Mouse (Mus musculus) kidney, postnatal 36 days (tissue): ENCODE data around the gene Samhd1.
A peak's percentile ranks its signal among the peaks of the same experiment; 100 is the strongest.

Experiments used
- DNase-seq, 2 experiments: peaks; one replicate each; pipeline ENCODE4 v3.0.0; 2021 to 2022; ENCODE audit warnings: mixed read lengths in 2 of 2

Samhd1 gene

DNA sequence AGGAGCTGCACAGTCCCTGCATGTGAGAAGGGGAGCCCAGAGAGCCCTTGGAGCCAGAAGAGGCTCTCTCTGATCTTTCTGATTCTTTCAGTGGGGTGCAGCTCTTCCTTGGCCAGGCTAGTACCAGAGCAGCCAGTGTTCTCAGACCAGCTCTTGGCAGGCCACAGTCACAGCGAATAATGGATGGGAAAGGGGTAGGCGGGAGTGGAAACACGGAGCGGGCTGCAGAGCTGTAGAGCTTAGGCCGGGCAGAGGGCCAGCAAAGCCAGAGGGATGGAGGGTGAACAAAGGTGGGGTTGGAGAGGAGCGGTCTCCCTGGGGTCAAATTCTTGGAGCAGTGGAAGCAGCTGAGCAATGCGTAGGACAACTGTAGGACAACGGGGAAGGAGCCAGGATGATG is 43.0 kb downstream of the Samhd1 start:
- peak in 1 of 2 experiments; percentile 44 for DNase-seq

DNA sequence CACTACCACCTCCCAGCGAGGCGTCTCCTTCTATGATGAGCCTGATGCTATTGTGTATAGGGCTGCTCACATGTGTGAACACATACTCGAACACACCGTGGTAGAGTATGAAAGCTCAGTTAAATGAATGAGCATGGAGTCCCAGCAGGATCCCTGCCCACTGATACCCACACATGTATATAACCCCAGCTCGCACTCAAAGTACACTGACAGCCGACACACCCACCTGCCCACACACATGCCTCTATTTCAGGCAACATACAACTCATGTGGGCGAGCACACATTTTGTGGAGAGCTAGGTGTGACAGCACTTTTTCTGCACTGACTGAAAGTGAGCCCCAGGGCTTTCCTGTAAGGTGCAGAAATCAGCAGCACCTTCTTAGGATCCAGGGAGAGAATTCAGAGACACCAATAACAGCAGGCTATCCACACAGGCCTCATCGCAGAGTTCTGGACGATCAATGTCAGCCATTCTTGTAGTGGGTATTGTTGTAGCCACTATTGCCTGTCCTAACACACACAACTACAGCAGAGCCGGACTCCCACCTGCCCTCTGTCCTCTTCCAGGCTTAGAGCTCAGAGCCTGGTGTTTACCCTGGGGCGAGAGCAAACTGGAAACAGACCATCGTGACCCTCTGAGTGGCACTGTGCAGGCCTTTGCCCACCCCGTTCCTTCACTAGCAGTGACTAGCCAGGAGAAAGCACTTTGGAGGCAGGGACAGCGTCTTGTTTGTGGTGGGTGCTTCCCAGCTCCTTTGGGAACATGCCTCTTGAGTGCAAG is 47.3 kb downstream of the Samhd1 start:
- no peak for DNase-seq

GRCm38 (mm10) chr2:157086796-157087195 is 48.3 kb downstream of the Samhd1 start, which contains the start of gene Tldc2:
Tldc2 (plus strand) TSS chr2:157087055.
- DNase-seq, result peak in 1 of 2 experiments; percentile 54

DNA sequence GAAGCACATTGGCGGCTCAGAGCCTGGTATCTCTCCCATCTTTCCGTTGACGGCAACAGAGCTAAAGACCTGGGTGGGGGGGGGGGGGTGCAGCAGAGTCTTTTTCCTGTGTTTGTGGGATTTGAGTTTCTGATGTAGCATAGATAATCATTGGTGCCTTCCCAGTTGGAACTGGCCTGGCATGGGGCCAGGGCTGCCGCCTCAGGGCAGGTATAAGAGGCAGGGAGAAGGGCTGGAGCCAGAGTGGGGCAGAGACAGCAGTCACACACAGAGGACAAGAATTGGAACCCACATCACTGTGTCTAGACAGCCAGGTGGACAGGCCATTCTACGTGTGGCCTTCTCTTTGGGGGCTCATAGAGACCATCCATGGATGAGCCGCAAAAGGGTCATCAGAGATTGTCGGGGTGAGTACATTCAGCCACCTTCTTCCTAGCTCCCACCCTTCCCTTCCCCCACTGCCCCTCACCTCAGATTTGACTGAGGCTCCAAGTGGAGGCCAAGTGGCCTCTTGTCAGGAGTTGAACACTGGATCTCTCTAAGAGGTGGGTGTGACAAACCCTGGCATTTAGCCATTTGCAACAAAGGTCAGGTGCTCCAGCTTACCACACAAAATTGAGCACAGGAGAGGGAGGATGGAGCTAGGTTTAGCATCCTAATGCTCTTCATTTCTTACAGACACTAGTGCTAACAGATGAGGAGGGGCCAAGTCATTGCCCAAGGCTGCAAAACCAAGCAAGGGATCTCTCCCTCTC is 50.1 kb downstream of the Samhd1 start:
- peak in 1 of 2 experiments; percentile 38 for DNase-seq

- no peak for DNase-seq
These were observed 53.1 kb downstream of the Samhd1 start for GRCm38 (mm10) chr2:157081960-157082359.

DNA sequence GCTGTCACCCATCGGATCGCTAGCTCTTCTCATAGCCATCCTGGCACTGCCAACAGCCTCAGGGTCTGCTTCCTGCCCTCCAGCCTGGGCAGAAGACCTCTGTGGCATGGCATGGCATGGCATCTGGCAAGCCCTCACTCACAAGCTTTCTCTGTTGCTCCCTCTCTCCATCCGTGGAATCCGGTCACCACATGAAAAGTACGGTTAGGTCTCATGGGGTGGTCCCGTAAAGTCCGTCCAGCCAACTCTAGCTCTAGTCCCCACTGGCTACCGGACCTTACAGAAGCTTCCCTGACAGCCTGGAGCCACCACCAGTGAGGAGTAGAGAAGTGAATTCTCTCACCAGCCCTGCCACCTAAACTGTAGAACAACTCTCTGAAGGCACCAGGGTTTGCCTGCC is 53.7 kb downstream of the Samhd1 start:
- DNase-seq, result no peak

- no peak for DNase-seq
These were observed 55.3 kb downstream of the Samhd1 start for GRCm38 (mm10) chr2:157079701-157080180.

DNA sequence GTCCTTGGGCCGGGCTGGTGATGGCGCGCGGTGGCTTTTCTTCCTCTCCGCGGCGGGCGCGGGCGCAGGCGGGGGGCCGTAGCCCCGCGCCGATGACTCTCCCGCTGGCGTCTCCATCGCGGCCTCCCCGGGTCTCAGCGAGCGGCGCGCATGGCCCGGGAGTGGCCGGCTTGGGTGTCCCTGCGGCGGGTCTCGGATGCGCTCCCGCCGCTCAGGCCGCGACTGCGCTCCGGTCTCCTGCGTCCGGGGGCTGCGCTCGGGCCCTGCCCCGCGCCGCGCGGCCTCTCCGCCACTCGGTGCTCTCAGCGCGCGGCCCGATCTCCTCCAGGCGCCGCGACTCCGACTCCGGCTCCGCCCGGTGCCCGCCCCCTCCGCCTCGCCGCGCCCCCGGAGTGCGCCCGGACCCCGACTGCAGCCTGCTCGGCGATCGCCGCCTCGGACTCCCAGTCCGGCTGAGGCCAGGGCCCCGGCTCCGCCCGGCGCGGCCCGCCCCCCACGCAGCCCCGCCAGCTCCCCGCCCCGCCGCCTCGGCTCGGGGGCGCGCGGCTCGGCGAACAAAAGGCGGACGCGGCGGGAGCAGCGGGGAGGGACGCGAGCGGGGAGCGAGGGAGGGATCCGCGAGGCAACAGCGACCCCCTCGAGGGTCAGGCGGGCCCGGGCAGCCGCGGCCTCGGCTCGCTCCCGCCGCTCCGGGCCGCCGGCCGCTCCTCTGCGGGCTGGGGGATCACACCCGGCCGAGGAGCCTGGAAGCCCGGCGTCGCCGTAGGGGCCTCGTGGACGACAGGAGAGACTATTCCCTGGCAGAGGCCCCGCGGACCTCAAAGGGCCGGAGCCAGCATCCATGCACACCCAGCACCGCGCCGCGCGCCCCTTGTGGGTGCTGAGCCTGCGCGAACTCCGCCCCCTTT is 56.0 kb downstream of the Samhd1 start, which contains the start of gene Soga1:
Gene Soga1, minus strand, starts transcription at position 462 of the 908 bp plus-strand sequence.
- peak; percentile 83 to 87 for DNase-seq

GRCm38 (mm10) chr2:157078059-157078792 is 56.8 kb downstream of the Samhd1 start:
- peak in 1 of 2 experiments; percentile 50 for DNase-seq

- peak; percentile 91 for DNase-seq
These were observed 57.4 kb downstream of the Samhd1 start for GRCm38 (mm10) chr2:157077641-157078058.

DNA sequence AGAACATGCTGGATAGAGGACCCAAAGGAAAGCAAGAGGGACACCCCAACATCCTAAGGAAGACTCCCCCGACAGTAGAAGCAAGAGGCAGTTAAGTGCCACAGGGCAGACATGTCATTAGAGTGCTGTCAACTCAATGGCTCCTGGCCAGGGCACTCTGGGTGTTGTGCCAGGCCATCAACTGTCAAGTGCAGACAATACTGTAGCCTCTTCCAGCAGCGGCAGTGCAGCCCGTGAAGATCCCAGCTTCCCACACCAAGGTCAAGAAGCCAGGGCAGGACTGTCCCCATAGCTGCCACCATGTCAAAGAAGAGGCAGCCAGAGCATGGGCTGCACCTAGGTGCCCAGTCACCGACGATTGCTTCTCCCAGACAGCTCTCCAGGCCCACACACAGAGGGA is 57.9 kb downstream of the Samhd1 start:
- DNase-seq, result peak in 1 of 2 experiments; percentile 52

GRCm38 (mm10) chr2:157076585-157076984 is 58.5 kb downstream of the Samhd1 start:
- no peak for DNase-seq

GRCm38 (mm10) chr2:157075685-157076084 is 59.4 kb downstream of the Samhd1 start:
- peak; percentile 62 to 72 for DNase-seq

DNA sequence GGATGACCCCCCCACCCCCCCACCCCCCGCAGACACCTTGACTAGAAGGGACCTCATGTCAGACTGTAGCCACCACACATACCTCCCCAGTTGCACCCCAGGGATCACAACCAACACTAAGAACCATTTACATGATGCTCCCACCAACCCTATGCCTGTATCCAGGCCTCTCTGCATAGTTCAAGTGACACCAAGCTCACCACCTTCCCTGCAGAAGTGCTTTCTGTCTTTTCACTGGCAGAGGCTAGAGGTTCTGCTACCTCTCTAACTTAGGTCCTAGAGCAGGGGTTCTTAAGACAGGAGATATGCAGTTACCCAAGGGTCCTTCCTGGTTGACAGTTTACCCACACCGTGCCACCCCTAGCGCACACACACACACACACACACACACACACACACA is 59.8 kb downstream of the Samhd1 start:
- no peak for DNase-seq

- DNase-seq, result no peak
These were observed 60.3 kb downstream of the Samhd1 start for GRCm38 (mm10) chr2:157074772-157075171.

- no peak for DNase-seq
These were observed 60.8 kb downstream of the Samhd1 start for GRCm38 (mm10) chr2:157074186-157074724.

DNA sequence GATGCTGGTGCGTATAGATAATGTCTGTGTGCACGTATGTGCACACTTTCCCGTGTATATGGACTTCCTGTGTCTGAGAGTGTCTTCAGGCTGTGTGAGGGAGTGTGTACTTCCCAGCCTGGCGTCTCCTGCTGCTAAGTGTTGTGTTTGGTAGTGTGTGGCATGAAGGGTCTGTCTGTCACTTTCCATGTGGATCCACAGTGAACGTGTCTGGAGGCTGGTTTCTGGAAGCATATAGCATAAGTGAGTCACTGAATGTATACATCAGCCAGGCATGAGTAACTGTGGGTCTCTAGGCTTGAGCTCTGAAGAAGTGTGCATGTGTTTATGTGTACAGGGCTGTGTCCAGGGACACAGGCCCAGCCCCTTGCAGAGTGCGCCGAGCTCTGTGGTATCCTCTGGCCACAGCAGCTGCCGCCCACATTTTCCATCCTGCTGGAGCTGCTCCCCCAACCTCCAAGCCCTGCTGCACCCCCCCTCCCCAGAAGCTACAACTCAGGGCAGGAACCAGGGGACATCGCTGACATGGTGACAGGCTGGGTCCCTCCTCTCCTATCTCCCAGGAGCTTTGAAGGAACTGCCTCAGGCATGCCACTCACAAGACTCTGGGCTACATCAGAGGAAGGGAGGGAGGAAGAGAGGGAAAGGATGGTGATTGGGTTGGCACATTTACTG is 61.5 kb downstream of the Samhd1 start:
- DNase-seq, result no peak

DNA sequence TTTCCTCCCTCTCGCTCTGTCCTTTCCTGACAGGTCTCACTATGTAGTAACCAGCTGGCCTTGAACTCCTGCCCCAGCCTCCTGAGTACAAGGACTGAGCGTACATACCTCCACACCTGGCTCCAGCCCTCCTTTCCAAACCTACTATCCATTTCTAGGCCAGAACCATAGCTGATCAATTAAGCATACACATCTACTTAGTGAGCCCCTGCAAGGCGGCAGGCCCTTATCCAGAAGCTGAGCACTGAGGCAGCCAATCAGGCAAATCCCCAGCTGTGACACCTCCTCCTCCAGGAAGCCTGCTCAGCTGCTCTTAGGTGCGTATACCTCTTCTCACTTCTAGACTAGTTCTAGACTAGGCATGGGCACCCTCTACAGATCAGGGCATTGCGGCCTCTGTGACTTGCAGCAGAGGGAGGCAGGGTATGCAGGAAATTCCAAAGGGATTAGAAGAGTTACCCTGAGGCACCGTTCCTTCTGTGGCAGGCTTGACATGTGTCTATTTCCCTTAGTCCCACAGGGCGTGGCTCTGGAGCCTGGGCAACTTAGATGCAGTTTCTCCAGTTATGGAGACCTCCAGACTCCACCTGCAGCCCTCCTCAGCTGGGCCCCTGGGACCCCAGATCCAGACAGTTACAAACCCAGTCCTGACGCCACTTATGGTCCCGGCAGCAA is 62.6 kb downstream of the Samhd1 start:
- DNase-seq, result no peak

DNA sequence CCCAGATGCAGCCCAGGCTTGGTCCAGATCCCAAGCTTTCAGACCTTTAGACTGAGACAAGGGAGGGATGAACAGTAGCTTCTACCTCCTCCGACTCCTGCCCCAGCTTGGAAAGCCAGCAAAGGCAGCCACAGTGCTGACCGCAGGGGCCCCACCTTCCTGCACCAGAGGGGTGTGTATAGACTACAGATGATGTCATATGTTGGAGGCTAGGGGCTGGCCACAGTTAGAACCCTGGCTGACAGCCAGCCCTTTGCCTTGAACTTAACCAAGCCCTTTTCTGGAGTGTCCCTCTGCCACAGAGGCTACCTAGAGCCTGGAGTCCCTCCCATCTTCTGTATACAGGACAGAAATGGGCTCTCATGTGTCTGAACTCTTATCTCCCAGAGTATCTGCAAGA is 63.5 kb downstream of the Samhd1 start:
- peak; percentile 70 to 74 for DNase-seq

DNA sequence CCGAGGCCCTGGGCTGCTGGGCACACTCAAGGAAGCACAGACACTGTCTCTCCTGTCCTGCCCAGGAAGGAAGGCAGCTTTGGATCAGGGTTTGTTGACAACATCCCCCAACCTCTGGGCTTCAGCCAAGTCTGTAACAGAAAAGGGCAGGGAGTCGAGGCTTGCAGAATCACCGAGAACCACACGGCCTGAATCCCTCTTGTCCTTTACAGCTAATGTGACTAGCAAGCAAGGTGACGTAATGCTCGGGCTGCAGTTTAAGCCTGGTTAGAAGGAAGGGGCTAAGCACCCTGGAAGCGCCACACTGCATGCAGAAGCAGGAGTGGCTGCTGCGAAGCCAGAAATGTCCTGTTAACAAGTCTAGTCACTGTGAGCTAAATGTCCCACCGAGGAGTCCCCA is 64.7 kb downstream of the Samhd1 start:
- DNase-seq, result peak; percentile 72
